Comparison of ENCODE assay signal across 10 mouse cellular contexts in the genomic region with DNA sequence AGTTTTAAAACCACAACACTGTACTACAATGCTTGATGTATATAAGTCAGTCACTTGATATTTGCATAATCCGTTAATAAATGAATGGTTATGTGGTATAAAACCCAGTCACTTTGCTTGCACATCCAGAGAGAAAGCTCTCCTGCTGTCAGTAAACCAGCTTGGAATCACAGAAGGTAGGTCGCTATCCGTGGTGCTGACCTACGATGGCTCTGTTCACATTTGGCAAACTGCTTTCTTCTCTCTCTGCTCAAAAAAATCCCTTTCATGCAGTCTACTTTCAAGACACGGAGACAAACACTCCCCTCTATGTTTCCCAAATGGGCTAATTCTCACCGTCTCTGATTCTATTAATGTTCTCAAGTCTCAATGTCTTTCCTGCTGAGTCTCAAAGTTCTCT. TPM values are rescaled to one million over a fixed set of nuclear protein-coding genes. Genes with fewer than 3 reads are reported as not detected.
A peak's percentile ranks its signal among the peaks of the same experiment; 100 is the strongest.
DNase-seq lines count a peak whose midpoint lies in the region; ATAC-seq and TF ChIP-seq lines count a peak whose summit lies in the region.
"Had no signal": no experiment of that assay in that cellular context is flagged by ENCODE, and none has a peak within 500 bp of the region (broad histone marks: within the 10 kb centered on the region; RNA-seq: fewer than 3 reads in every experiment).

No protein-coding gene starts in this region.

- no peak for ATAC-seq in kidney, embryonic 16.5 days (ENCODE audit: low FRiP score, low TSS enrichment)
- ATAC-seq in limb, embryonic 13.5 days (ENCODE audit: low FRiP score, low read depth), result peak; percentile 57; the same call in 1 of the 2 replicates
- no peak for ATAC-seq in activated CD4-positive, CD25-positive, alpha-beta regulatory T cell, adult 4 months
- ATAC-seq: Patski had no signal

- no peaks in the 10 kb centered on the region for H3K9me3 ChIP-seq in kidney, embryonic 16.5 days (ENCODE audit: low read length)
- no peaks in the 10 kb centered on the region for H3K9me3 ChIP-seq in forebrain, embryonic 10.5 days
- H3K9me3 ChIP-seq in limb, embryonic 13.5 days, result no peaks in the 10 kb centered on the region
- H3K9me3 ChIP-seq: heart, embryonic 13.5 days had no signal

- peak; percentile 19 for DNase-seq in kidney, adult 2 months
- DNase-seq in adrenal gland, adult 8-10 months, result peak; percentile 10
- DNase-seq in forebrain, embryonic 10.5 days (ENCODE audit: extremely low spot score, low spot score), result peak; percentile 57
- peak; percentile 43 for DNase-seq in ovary, postnatal 36 days (ENCODE audit: low spot score)
- no peak for DNase-seq in right cerebral cortex, adult 2 months (ENCODE audit: low spot score in 2 of 2)

- H3K9ac ChIP-seq in kidney, embryonic 16.5 days (replicated peaks; ENCODE audit: low read length), result no peak overlapping the region
- no peak overlapping the region for H3K9ac ChIP-seq in limb, embryonic 13.5 days
- H3K9ac ChIP-seq: heart, embryonic 13.5 days had no signal

- no peak overlapping the region for H3K4me2 ChIP-seq in kidney, embryonic 16.5 days (replicated peaks; ENCODE audit: low read depth, low read length)
- H3K4me2 ChIP-seq in limb, embryonic 13.5 days (replicated peaks), result no peak overlapping the region; the same call in 1 of the 2 replicates
- H3K4me2 ChIP-seq: heart, embryonic 13.5 days had no signal

- no peaks in the 10 kb centered on the region for H3K4me1 ChIP-seq in kidney, adult 2 months (ENCODE audit: control insufficient read depth, insufficient read depth, low read length)
- H3K4me1 ChIP-seq in kidney, embryonic 16.5 days (ENCODE audit: insufficient read depth, low read length), result peaks cover 16% of the 10 kb centered on the region
- peaks cover 30% of the 10 kb centered on the region for H3K4me1 ChIP-seq in forebrain, embryonic 10.5 days
- H3K4me1 ChIP-seq in limb, embryonic 13.5 days, result peaks cover 24% of the 10 kb centered on the region

- peaks cover 3% of the 10 kb centered on the region; the same call in 1 of the 2 replicates for H3K27me3 ChIP-seq in kidney, adult 2 months (replicated peaks; ENCODE audit: control insufficient read depth, insufficient read depth, low read length)
- peaks cover 53% of the 10 kb centered on the region for H3K27me3 ChIP-seq in kidney, embryonic 16.5 days (ENCODE audit: insufficient read depth, low read length)
- peaks cover 60% of the 10 kb centered on the region for H3K27me3 ChIP-seq in forebrain, embryonic 10.5 days (ENCODE audit: poor library complexity, severe bottlenecking)
- peaks cover 61% of the 10 kb centered on the region for H3K27me3 ChIP-seq in limb, embryonic 13.5 days

- WGBS in kidney, adult 2 months, result 1% methylated on average over 6 of the region's 6 CpGs
- WGBS in kidney, embryonic 16.5 days, result under 1% methylated on average over 6 of the region's 6 CpGs
- 0% methylated on average over 6 of the region's 6 CpGs for WGBS in forebrain, embryonic 10.5 days
- WGBS in limb, embryonic 13.5 days, result 0% methylated on average over 6 of the region's 6 CpGs

- no peaks in the 10 kb centered on the region for H3K36me3 ChIP-seq in kidney, adult 2 months (ENCODE audit: control insufficient read depth, insufficient read depth, low read length)
- no peaks in the 10 kb centered on the region for H3K36me3 ChIP-seq in kidney, embryonic 16.5 days (ENCODE audit: insufficient read depth, low read length)
- H3K36me3 ChIP-seq in forebrain, embryonic 10.5 days (replicated peaks), result no peaks in the 10 kb centered on the region
- H3K36me3 ChIP-seq in limb, embryonic 13.5 days, result no peaks in the 10 kb centered on the region
- H3K36me3 ChIP-seq: heart, embryonic 13.5 days had no signal

- H3K4me3 ChIP-seq in kidney, adult 2 months (ENCODE audit: insufficient read depth, low read depth, low read length), result no peak overlapping the region
- H3K4me3 ChIP-seq in kidney, embryonic 16.5 days (ENCODE audit: low read length), result no peak overlapping the region
- peak overlapping the region; percentile 60; the same call in 1 of the 2 replicates for H3K4me3 ChIP-seq in forebrain, embryonic 10.5 days
- H3K4me3 ChIP-seq in limb, embryonic 13.5 days, result no peak overlapping the region
- H3K4me3 ChIP-seq: heart, embryonic 13.5 days had no signal

- TF ChIP-seq CTCF in kidney, adult 2 months (conservative IDR thresholded peaks at IDR 0.05; ENCODE audit: insufficient read depth, insufficient read length, low read depth, low read length), result no peak

- TF ChIP-seq POLR2A in kidney, adult 2 months (IDR thresholded peaks at IDR 0.05; ENCODE audit: low read depth, low read length), result no peak

- H3K27ac ChIP-seq in kidney, adult 2 months (ENCODE audit: insufficient read depth, low read depth, low read length), result no peak overlapping the region
- no peak overlapping the region for H3K27ac ChIP-seq in kidney, embryonic 16.5 days (ENCODE audit: low read length)
- no peak overlapping the region for H3K27ac ChIP-seq in forebrain, embryonic 10.5 days
- H3K27ac ChIP-seq in limb, embryonic 13.5 days, result no peak overlapping the region
- H3K27ac ChIP-seq: heart, embryonic 13.5 days had no signal

RNA-seq across cellular contexts. Expression of a gene that starts 0.8 kb away (rescaled TPM):
- not detected in 2 replicates for polyA plus RNA-seq in kidney, adult 2 months (2012; rRNA removed)
- polyA plus RNA-seq in kidney, embryonic 16.5 days (2015; fragmentation: Nextera tagmentation; extraction: Ambion mirVana), result 0.22 and 0.33 TPM in 2 replicates
- total RNA-seq in adrenal gland, adult 8-10 months (2022), result under 1 TPM in 2 of 4 experiments, not detected in 2; 0.17 to 0.40 TPM
- polyA plus RNA-seq in forebrain, embryonic 10.5 days (2016; fragmentation: Nextera tagmentation; extraction: Ambion mirVana), result 0.25 and 0.41 TPM in 2 replicates
- 0.75 and 1.2 TPM in 2 replicates for polyA plus RNA-seq in limb, embryonic 13.5 days (2015; fragmentation: Nextera tagmentation; extraction: Ambion mirVana)
- polyA plus RNA-seq in activated CD4-positive, CD25-positive, alpha-beta regulatory T cell, adult 4 months (2017; shearing (Covaris generic)), result under 1 TPM in 1 of 2 experiments, not detected in 1; 0.12 TPM
- polyA plus RNA-seq: Patski had no signal

Comparison
In these comparisons a context has a peak if more than half of its experiments do, and no peak if none do; other contexts are left out.
1. DNase-seq: peak in kidney, adult 2 months (single experiment), adrenal gland, adult 8-10 months (single experiment), forebrain, embryonic 10.5 days (single experiment) and ovary, postnatal 36 days (single experiment); none in right cerebral cortex, adult 2 months (0 of 2).